Mouse (Mus musculus): ENCODE measurements around the gene Sirt7.

Gene Sirt7

DNA sequence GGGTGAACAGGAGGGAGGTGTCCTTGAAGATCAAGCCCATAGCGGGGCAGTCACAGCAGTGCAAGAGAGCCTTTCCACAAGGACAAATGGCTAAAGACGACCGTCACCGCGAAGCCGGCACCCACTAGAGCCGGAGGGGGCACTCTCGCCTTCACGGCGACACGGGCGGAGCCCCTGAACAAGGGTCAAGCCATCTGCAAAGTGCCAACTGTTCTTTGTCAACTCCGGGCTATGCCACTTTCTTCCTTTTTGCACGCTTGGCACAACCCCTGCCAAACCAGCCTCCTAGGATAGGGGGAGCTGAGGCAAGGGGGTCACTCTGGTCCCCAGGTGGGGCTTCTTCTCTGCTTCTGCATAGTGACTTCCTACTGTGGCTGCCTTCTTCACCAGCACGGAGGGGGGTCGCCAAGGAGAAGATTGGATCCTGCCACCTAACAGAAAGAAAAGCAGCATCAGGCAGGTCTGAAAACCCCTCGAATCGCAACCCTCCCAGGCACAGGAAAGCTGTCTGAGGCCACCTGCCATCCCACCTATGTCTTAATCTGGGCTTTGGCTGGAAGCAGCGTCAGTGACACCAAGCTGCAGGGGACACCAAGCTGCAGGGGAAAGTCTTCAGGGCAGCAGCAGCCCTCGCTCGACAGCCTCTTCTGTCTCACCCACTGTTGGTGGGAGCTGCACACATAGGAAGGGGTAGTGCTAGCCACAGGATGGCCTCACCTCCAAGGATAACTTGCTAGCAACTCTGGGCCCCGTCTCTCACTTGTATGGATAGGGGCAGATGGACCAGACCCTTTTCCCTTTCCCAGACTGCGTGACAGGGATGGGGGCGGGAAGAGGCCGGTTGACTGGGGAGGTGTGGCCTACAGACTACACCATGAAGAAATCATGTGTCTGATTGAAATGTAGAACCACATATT is 6.2 kb downstream of the Sirt7 start:
- no peak for DNase-seq (ENCODE audit: extremely low read depth, low read depth)

DNA sequence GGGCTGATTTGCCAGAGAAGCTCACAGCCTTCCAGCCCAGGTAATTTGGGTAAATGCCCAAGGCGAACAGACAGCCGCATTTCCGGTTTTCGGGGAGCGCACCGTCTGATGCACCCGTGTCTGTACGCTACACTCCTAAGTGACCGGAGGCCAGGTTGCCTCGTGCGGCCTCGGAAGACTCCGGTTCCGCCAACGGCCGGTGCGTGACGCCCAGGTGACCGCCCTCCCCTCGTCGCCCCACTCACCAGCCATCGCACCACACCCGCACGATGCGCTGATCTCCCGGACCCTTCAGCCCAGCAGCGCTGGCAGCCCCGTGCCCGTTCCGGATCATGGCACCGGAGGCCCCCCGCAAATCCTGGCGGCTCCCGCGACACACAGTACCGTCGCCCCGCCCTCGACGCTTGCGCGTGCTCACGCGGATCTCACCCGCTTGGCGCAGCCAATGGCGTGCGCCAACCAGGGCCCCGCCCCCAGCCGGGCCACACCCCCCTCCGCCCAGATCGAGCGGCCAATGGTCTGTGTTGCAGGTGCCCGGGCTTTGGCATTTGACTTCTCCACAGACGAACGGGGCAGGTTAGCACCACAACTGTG is 7.4 kb downstream of the Sirt7 start, which contains the start of gene Pcyt2:
Gene Pcyt2 (minus strand): TSS at position 418 of the 594 bp plus-strand sequence.
- DNase-seq (ENCODE audit: extremely low read depth, low read depth): peak; percentile 74

DNA sequence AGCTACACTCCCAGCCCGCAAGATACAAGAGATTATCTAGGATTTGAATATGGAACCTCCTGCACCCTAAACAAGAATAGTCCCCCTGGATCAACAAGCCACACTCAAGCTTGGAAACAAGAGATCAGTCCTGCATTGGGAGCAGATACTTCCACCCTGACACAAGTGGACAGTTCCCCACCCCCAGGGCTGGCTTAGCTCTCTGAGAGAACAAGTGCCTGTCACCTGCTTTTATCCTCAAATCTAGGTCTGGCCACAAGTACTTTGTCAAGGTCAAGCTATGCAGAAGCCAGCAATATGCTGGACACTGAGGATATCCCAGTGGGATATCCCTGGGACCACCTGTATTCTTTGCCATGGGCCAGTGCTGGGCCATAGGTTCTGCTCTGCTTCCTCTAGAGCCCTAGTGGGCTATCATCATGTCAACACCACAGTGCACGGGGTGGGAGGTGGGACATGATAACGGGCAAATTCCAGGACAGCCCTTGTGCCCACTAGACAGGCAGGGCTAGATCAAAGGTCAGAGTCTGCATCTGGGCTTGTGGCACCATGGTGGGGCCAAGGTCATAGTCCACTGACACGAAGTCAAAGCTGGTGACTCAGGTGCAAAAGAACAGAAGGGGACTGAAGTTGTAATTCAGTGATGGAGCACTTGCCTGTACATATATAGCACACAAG is 8.3 kb downstream of the Sirt7 start:
- DNase-seq (ENCODE audit: extremely low read depth, low read depth): no peak

DNA sequence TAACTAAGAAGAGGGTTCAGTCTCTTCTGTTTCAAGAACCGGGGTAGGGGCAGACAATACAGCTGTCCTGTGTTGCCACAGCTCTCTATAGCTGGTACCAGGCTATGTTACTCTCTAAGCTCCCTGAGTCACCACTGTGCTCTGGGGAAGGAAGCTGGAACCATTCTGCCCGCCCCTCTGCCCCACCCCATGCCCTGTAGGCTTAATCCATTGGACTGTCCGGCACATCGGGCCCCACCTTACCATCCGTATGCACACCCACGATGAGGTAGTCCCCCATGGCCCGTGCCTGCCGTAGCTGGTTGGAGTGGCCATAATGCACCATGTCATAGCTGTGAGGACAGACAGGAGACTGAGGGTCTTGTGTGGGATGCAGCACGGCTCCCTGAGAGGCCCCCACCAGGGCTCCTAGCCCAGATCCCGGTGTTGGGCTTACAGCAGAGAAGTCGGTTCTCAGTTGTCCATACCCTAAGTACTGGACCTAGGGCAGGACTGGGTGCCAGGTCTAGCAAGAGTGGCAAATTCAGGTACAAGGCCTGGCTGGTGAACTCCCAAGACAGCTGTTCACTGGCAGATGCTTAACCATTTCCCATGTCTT is 9.3 kb downstream of the Sirt7 start:
- no peak for DNase-seq (ENCODE audit: extremely low read depth, low read depth)

DNA sequence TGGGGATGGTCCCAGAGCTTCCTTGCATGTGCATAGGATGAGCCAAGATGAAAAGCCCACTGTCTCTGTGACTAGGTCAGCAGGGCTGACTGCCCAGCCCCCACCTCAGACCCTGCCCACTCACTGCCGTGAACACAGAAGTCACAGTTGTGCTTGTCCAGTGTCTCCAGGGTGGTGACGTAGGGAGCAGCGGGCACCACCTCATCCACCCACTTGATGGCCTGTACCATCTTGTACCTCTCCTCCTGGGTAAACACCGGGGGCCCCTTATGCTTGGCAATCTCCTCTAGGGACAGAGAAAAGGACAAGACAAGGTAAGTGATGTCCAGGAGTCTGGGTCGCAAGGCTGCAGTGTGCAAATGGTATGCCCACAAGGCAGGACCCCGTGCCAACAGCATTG is 9.9 kb downstream of the Sirt7 start:
- DNase-seq (ENCODE audit: extremely low read depth, low read depth): no peak

DNA sequence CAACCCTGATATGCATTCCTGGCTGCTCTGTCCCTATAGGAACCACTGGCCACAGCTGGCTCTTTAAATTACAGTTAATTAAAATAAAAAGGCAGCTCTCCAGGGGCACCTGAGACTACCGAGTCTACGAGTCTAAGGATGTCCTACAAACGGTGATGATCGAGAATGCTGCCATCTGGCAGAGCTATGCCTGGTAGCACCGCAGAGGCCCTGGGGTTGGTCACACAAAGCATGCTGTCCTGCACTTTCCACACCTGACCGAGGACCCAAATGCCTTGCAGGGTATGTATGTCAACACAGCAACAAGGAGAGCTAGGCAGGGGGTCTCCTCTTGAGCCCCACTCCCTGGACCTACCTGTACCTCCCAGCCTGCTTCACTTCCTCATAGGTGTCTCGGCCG is 11.1 kb downstream of the Sirt7 start:
- DNase-seq (ENCODE audit: extremely low read depth, low read depth): no peak

DNA sequence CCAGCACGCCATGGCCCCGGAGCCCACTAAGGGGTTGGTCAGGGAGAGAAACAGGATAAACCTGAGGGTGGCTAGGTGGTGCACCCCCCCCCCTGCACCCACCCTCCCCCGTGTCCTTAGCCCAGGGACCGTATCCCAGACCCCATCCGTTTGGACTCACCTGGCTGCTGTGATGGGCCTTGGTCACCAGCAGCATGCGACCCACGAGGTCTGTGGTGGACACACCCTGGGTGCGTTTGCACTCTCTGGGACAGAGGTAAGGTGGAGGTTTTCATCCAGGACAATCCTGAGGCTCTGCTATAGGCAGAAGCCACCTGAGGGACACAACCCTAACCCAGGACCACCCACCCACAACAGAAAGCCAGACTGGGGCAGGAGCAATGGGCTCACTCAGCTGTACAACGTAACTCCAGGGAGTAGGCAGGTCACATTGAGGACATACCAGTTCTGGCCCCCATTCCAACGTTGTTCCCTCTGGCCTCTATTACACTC is 11.5 kb downstream of the Sirt7 start:
- DNase-seq (ENCODE audit: extremely low read depth, low read depth): no peak

DNA sequence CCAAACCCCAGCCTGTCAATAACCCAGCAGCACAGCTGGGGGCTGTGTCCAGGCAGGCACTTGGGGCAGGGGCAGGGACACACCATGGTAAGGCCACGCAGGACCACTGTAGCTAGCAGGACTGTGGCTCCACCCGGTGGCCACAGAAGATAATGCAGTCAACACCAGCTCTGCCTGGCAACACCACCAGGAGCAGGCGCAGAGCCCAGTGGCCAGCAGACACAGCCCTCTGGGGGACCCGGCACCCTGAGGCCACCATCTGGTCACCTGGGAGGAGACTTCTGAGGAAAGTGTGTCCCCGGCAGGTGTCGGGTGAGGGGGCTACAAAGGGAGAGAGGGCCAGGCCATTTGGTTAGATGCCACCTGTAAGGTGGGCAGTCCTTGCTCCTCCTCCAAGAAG is 12.3 kb downstream of the Sirt7 start:
- no peak for DNase-seq (ENCODE audit: extremely low read depth, low read depth)

DNA sequence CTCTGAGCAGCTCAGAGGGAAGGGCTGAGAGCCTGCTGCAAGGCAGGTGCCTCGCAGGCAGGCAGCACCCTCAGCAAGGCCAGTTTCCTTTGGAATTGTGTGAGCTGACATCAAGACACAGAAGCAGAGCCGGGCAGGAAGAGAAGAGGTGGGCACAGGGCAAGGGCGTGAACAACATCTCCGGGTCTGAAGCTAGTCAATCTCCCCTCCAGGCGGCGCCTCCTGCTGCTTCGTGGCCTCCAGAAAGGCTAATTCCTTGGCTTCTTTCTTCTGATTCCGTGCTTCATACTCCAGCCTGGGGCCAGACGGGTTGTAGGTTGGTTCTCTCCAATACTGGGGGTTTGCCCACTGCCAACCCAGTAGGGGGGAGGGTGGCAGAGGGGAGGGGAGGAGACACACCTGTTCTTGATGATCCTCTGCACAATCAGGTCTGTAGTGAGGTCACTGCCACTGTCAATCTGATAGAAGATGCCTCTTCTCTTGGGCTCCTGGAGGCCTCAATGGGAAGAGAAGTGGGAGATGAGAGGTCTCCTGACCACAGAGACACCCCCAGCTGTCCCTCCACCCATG is 14.5 kb downstream of the Sirt7 start:
- DNase-seq (ENCODE audit: extremely low read depth, low read depth): no peak

DNA sequence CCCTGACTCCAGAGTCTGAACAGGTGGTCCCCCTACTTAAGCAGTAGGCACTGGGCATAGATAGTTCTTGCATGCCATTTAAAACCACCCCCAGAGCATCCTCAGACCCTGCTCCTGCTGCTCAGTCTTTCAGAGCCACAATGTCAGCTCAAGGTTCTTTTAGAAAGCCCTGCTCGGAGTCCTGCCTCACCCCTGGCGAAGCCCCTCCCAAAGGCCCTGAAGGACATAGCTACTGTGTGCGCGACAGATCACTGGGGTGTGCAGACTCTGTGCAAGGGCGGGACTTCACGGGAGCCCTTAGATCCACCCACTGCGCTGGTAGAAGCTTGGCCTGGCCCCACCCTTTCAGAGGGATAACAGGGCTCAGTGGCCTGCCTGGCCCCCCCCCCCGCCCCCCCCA is 15.8 kb downstream of the Sirt7 start:
- no peak for DNase-seq (ENCODE audit: extremely low read depth, low read depth)

DNA sequence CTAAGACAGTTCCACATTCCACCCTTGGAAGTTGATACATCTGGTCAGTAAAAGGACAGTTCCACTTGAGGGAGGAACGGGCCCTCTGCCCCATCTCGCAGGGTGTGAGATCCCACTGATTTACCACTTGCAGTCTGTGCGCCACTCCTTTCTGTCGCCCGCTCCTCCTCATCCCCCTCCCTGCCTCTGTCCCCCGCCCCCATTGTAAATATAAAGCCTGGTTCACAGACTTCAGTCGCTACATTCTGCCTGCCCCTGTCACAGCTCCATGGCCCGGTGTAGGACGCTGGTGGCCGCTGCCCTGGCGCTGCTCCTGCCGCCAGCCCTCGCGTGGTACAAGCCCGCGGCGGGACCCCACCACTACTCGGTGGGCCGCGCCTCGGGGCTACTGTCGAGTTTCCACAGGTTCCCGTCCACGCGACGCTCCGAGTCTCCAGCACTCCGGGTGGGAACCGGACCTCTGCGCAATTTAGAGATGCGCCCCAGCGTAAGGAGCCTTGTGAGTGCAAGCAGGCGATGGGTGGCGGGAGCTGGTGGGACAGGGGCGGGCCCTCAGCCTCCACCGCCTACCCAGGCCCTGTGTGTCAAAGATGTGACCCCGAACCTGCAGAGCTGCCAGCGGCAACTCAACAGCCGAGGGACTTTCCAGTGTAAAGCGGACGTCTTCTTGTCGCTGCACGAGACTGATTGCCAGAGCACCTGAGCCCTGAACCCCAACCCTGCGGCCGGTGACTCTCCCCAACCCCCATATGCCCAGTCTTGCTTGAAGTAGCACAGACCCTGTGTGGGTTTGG is 16.6 kb downstream of the Sirt7 start, which contains the start of gene Npb:
Gene Npb (plus strand): TSS at position 237 of the 794 bp plus-strand sequence.
- DNase-seq (ENCODE audit: extremely low read depth, low read depth): no peak

DNA sequence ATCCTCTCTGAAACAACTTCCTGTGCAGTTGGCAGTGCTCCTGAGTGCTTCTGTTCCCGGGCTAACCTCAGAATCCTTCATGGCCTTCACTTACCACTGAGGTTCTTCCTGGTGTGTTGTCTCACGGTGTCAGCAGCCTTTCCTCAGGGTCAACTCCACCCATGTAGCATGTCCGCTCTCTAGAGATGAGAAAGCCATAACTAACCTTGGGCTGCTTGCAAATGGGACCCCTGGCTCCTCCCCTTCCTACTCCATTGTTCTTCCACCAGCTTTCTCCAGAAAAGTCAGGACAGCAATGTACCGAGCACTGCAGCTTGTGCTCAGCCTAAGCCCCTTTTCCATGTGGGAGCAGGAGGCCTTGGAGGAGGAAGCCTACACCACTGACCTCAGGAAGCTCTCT is 18.3 kb downstream of the Sirt7 start:
- no peak for DNase-seq (ENCODE audit: extremely low read depth, low read depth)

DNA sequence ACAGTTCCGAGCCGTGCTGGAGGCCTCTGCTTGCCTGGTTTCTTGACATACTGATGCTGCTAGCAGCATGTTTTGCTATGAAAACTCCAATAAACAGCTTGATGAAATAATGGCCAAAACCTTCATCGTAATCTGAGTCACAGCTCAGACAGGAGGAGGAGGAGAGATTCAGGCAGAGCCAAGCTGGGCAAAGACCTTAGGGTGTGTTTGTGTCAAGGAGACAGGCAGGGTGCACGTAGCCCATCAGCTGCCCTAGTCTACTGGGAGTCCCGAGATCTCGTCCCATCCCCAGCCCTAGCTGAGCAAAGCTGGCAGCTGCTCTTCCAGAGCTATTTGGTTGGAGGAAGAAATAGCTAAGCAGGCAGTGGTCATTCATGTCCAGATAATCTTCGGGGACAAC is 19.4 kb downstream of the Sirt7 start:
- no peak for DNase-seq (ENCODE audit: extremely low read depth, low read depth)

DNA sequence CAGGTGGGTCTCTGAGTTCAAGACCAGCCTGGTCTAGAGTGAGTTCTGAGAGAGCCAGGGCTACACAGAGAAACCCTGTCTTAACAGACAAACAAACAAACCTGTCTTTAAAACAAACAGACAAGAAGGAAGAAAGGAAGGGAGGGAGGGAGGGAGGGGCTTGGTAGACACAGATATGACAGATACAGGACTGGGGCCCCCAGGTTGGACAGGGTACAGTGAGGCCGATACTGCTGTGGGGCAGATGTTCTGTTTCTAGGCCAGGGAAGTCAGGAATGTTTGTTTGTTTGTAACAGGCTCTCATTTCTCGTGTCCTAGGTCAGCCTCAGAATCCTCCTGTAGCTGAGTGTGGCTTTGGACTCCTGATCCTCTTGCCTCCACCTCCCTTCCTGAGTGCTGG is 21.5 kb downstream of the Sirt7 start:
- DNase-seq (ENCODE audit: extremely low read depth, low read depth): no peak

DNA sequence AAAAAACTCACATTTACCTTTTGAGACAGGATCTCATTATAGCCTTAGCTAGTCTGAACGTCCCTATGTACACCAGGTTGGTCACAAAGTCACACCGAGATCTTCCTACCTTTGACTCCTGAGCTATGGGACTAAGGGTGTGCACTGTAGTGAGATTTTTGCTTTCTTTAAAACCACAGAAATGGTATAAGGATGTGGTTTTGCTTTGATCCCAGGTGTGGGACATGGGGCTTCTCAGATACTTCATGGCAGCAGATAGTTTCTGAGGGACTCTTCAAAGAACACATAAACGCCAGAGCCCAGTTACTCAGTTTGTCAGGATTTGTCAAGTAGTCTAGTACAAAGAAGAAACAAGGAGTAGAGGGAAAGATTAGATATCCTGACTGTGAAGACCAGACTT is 24.3 kb downstream of the Sirt7 start:
- DNase-seq (ENCODE audit: extremely low read depth, low read depth): no peak

DNA sequence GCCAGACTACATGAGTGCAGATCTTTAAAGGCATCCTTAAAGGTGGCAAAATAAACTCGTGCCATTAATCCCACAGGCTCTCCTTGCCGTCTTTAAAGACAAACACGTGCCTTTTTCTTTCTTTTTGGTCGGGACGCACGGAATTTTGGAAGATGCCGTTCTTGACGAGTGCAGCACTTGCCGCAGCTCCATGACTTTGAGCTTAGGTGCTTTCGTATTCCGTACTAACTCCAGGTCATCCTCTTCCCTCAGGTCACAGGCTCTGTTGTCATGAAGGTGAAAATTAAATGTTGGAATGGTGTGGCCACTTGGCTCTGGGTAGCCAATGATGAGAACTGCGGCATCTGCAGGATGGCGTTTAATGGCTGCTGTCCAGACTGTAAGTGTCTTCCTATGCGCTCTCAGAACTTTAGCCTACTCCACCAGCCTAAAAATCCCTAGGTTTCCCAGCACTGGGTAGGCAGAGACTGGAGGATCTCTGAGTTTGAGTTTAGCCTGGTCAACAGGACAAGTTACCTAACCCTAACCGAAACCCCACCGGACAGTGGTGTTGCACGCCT is 26.0 kb downstream of the Sirt7 start:
- no peak for DNase-seq (ENCODE audit: extremely low read depth, low read depth)

DNA sequence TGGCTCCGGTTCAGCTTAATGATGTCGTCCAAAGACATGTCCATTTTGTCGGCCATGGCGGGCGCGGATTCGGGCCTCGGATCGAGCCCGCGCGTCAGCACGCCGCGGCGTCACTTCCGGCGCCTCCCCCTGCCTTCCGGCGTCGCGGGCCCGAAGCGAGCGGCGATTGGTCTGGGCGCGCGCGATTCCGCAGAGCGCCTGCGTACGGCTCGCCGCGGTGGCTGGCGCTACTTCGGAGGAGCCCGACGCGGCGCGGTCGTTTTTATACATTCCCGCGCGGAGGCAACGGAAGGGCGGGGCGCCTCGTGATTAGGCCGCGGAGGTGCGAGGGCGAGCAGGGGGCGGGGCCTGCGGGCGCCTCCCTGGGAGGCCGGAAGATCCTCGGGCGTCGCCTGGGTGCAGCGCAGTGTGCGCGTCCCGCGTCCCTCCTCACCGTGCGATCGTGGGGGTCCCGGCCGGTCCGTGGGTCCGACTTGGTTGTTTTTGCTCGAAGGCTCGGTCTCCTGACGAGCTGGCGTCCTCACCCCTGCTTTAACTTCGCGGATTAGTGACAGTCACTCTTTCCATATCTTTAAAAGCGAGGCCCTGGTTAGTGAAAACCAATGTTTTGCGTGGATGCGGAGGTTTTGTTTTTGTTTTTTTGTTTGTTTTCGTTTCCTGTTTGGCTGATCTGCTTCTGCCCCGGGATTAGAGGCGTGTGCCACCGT is 26.6 kb downstream of the Sirt7 start, which contains the start of the genes Alyref and Anapc11:
Gene Alyref (minus strand): TSS at position 83 of the 707 bp plus-strand sequence.
Gene Anapc11 (plus strand): TSS at position 139 of the 707 bp plus-strand sequence.
- DNase-seq (ENCODE audit: extremely low read depth, low read depth): peak; percentile 78

DNA sequence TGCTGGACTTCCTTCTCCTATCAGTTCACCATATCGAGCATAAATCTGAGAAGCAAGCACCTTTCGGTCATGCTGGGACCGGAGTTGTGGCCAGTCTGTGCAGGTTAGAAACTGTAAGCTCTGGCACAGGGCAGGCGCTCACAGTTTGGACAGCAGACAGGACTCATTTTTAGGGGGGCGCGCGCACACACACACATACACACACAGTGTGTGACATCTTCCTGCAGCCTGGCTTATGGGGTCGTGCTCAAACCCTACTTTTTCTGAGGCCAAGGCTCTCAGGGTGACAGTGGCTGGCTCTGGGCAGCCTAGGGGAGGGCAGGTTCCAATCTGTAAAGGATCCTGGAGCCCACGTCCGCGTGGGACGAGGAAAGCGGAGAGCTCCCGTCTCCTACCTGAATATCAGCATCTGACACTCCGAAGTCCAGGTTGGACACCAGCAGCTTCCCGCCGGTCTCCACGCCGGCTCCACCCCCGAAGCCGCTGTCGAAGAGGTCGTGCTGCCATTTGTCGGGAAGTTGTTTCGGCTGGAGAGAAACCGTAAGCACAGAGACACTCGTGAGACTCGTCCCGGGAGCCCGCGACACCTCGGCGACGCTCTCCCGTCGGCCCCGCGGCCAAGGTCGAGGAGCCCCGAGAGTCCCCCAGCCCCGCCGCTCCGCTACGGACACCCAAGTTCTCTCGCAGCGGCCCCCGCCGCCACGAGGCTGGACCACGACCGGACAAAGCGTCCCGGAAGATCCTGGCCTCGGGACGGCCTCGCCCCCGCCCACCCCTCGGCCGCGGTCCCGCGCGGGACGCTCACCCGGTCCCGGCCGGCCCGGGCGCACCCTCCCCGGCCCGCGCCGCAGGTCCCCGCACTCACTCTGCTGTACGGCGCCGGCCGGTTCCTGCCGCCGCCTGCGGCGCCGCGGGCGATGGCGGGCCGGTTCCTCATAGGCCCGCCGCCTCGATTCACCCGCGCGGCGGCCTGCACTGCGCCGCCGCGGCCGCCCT is 27.5 kb downstream of the Sirt7 start:
- no peak for DNase-seq (ENCODE audit: extremely low read depth, low read depth)
